Comparison of ENCODE assay signal across 8 mouse cellular contexts in the genomic region with DNA sequence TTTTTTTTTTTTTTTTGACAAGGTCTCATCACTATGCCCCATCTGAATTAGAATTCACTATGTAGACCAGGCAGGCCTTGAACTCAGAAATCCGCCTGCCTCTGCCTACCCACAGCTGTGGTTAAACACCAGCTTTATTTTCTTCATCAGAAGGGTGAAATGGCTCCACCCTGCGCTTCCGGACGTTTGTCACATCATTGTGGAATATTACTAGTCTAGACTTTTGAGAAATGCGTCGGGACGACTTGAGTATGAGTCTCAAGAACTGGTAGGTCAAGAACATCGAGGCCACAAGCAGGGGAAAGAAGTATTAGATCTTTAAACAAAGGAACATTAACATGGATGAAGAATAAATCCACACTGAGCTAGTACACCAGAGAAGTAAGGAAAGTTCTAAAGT. TPM values are rescaled to one million over a fixed set of nuclear protein-coding genes. Genes with fewer than 3 reads are reported as not detected.
DNase-seq lines count a peak whose midpoint lies in the region; ATAC-seq lines count a peak whose summit lies in the region.

No protein-coding gene starts in this region.

- no peak for ATAC-seq in forebrain, embryonic 15.5 days (replicated peaks)
- ATAC-seq in liver, embryonic 16.5 days (ENCODE audit: low read depth): no peak

- WGBS in heart, embryonic 10.5 days: 81% methylated on average over 8 of the region's 8 CpGs
- WGBS in forebrain, embryonic 15.5 days: 83% methylated on average over 8 of the region's 8 CpGs
- 62% methylated on average over 8 of the region's 8 CpGs for WGBS in liver, embryonic 16.5 days (ENCODE audit: insufficient replicate concordance)

- no peaks in the 10 kb centered on the region for H3K9me3 ChIP-seq in heart, embryonic 10.5 days
- H3K9me3 ChIP-seq in forebrain, embryonic 15.5 days: no peaks in the 10 kb centered on the region
- no peaks in the 10 kb centered on the region for H3K9me3 ChIP-seq in liver, embryonic 16.5 days (replicated peaks; ENCODE audit: control insufficient read depth, low read length)

- DNase-seq in heart, embryonic 10.5 days (ENCODE audit: low spot score): no peak
- no peak for DNase-seq in heart, postnatal 4 days
- peak; percentile 36 for DNase-seq in CD4-positive helper T cell, adult 2 months (ENCODE audit: low read depth, low spot score)
- no peak for DNase-seq in urinary bladder, postnatal 10 days (ENCODE audit: low spot score)
- DNase-seq in thymus, adult 18-20 months: no peak
- DNase-seq in left cerebral cortex, adult 11 months (ENCODE audit: low spot score): no peak

- peak overlapping the region; percentile 99 for H3K27ac ChIP-seq in heart, embryonic 10.5 days
- peak overlapping the region; percentile 100 for H3K27ac ChIP-seq in forebrain, embryonic 15.5 days (replicated peaks)
- peak overlapping the region; percentile 90 for H3K27ac ChIP-seq in liver, embryonic 16.5 days (ENCODE audit: low read length)

- H3K4me3 ChIP-seq in heart, embryonic 10.5 days: peak overlapping the region; percentile 80
- H3K4me3 ChIP-seq in forebrain, embryonic 15.5 days: peak overlapping the region; percentile 78
- peak overlapping the region; percentile 87 for H3K4me3 ChIP-seq in liver, embryonic 16.5 days (ENCODE audit: low read depth, low read length)

- no peak overlapping the region for H3K9ac ChIP-seq in forebrain, embryonic 15.5 days (replicated peaks)
- peak overlapping the region; percentile 88 for H3K9ac ChIP-seq in liver, embryonic 16.5 days (ENCODE audit: low read depth, low read length)

- H3K4me2 ChIP-seq in forebrain, embryonic 15.5 days (replicated peaks): peak overlapping the region; percentile 51
- peak overlapping the region; percentile 95 for H3K4me2 ChIP-seq in liver, embryonic 16.5 days (ENCODE audit: low read depth, low read length)

- H3K4me1 ChIP-seq in heart, embryonic 10.5 days: peaks cover 54% of the 10 kb centered on the region
- H3K4me1 ChIP-seq in forebrain, embryonic 15.5 days: peaks cover 37% of the 10 kb centered on the region
- H3K4me1 ChIP-seq in liver, embryonic 16.5 days (ENCODE audit: control insufficient read depth, low read depth, low read length): peaks cover 45% of the 10 kb centered on the region

- H3K36me3 ChIP-seq in heart, embryonic 10.5 days: peaks cover 24% of the 10 kb centered on the region
- peaks cover 2% of the 10 kb centered on the region for H3K36me3 ChIP-seq in forebrain, embryonic 15.5 days
- peaks cover 6% of the 10 kb centered on the region for H3K36me3 ChIP-seq in liver, embryonic 16.5 days (ENCODE audit: control insufficient read depth, insufficient read depth)

- H3K27me3 ChIP-seq in heart, embryonic 10.5 days (ENCODE audit: insufficient read depth, poor library complexity, severe bottlenecking): no peaks in the 10 kb centered on the region
- no peaks in the 10 kb centered on the region for H3K27me3 ChIP-seq in forebrain, embryonic 15.5 days
- H3K27me3 ChIP-seq in liver, embryonic 16.5 days (ENCODE audit: control insufficient read depth, insufficient read depth, low read depth, low read length): no peaks in the 10 kb centered on the region

RNA-seq across cellular contexts. Expression of gene Eno1, which starts 0.5 kb away (rescaled TPM):
- 3,222 and 3,587 TPM in 2 replicates for polyA plus RNA-seq in heart, embryonic 10.5 days (2016; fragmentation: Nextera tagmentation; extraction: Ambion mirVana)
- total RNA-seq in heart, postnatal 4 days (2021): 100 to 1,000 TPM; 303 to 307 TPM
- 953 and 957 TPM in 2 replicates for polyA plus RNA-seq in forebrain, embryonic 15.5 days (2015; fragmentation: Nextera tagmentation; extraction: Ambion mirVana)
- polyA plus RNA-seq in liver, embryonic 16.5 days (2015; fragmentation: Nextera tagmentation; extraction: Ambion mirVana): 616 and 624 TPM in 2 replicates

RNA-seq across cellular contexts. Expression of gene Car6, which starts 34.9 kb away (rescaled TPM):
- not detected in 2 replicates for polyA plus RNA-seq in heart, embryonic 10.5 days (2016; fragmentation: Nextera tagmentation; extraction: Ambion mirVana)
- not detected for total RNA-seq in heart, postnatal 4 days (2021)
- not detected in 2 replicates for polyA plus RNA-seq in forebrain, embryonic 15.5 days (2015; fragmentation: Nextera tagmentation; extraction: Ambion mirVana)
- polyA plus RNA-seq in liver, embryonic 16.5 days (2015; fragmentation: Nextera tagmentation; extraction: Ambion mirVana): not detected in 2 replicates

RNA-seq across cellular contexts. Expression of gene Rere, which starts 45.4 kb away (rescaled TPM):
- 27.6 and 31.6 TPM in 2 replicates for polyA plus RNA-seq in heart, embryonic 10.5 days (2016; fragmentation: Nextera tagmentation; extraction: Ambion mirVana)
- 10 to 100 TPM; 70.0 to 72.5 TPM for total RNA-seq in heart, postnatal 4 days (2021)
- 26.6 and 32.0 TPM in 2 replicates for polyA plus RNA-seq in forebrain, embryonic 15.5 days (2015; fragmentation: Nextera tagmentation; extraction: Ambion mirVana)
- polyA plus RNA-seq in liver, embryonic 16.5 days (2015; fragmentation: Nextera tagmentation; extraction: Ambion mirVana): 5.7 and 6.8 TPM in 2 replicates
